ENCODE assay signal across 8 mouse cellular contexts in the genomic region with DNA sequence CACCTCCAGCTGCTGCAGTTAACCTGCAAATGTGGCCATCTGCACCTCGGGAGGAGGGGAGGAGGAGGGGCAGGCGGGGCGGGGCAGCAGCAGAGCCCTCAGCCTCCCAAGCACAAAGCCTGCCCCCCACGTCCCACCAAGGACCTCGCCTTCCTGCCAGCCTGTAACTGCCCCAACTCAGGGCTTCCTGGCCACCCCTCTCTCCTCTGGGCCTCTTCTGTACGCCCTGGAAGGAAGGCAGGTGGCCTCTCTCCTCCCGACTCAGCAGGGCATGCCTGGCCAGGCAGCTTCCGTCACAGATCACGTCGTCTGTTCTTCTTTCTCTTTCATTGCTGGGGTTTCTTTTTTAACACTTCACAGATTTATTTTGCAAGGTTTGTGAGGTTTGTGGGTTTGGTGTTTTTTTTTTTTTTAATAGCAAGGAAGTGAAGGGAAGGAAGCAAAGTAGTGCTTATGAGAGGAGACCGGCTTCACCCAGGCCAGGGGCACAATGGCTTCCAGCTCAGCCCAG.
DNase-seq lines count a peak whose midpoint lies in the region; ATAC-seq lines count a peak whose summit lies in the region.

No protein-coding gene starts in this region.

- H3K9ac ChIP-seq in kidney, embryonic 15.5 days: no peak overlapping the region
- peak overlapping the region; percentile 39; the same call in 1 of the 2 replicates for H3K9ac ChIP-seq in forebrain, embryonic 13.5 days
- H3K9ac ChIP-seq in liver, embryonic 13.5 days: no peak overlapping the region
- peak overlapping the region; percentile 45; the same call in 1 of the 2 replicates for H3K9ac ChIP-seq in stomach, embryonic 16.5 days (ENCODE audit: low read length)

- ATAC-seq in kidney, embryonic 15.5 days (replicated peaks; ENCODE audit: low FRiP score): 0 out of 2 replicates have a peak, but pooled peaks have one; percentile 50
- ATAC-seq in forebrain, embryonic 13.5 days: peak; percentile 44; the same call in 1 of the 2 replicates
- no peak for ATAC-seq in liver, embryonic 13.5 days (ENCODE audit: low read depth)
- ATAC-seq in stomach, embryonic 16.5 days (ENCODE audit: insufficient read depth, low FRiP score): no peak

- H3K27me3 ChIP-seq in kidney, embryonic 15.5 days: no peaks in the 10 kb centered on the region
- no peaks in the 10 kb centered on the region for H3K27me3 ChIP-seq in forebrain, embryonic 13.5 days
- no peaks in the 10 kb centered on the region for H3K27me3 ChIP-seq in liver, embryonic 13.5 days
- no peaks in the 10 kb centered on the region for H3K27me3 ChIP-seq in stomach, embryonic 16.5 days (ENCODE audit: control insufficient read depth, insufficient read depth, low read length)

- H3K9me3 ChIP-seq in kidney, embryonic 15.5 days (replicated peaks): no peaks in the 10 kb centered on the region
- no peaks in the 10 kb centered on the region for H3K9me3 ChIP-seq in forebrain, embryonic 13.5 days (replicated peaks)
- H3K9me3 ChIP-seq in liver, embryonic 13.5 days (replicated peaks): no peaks in the 10 kb centered on the region
- no peaks in the 10 kb centered on the region for H3K9me3 ChIP-seq in stomach, embryonic 16.5 days (replicated peaks; ENCODE audit: control insufficient read depth, low read length)

- H3K27ac ChIP-seq in kidney, embryonic 15.5 days: peak overlapping the region; percentile 45
- H3K27ac ChIP-seq in forebrain, embryonic 13.5 days: peak overlapping the region; percentile 88
- H3K27ac ChIP-seq in liver, embryonic 13.5 days: no peak overlapping the region
- H3K27ac ChIP-seq in stomach, embryonic 16.5 days (ENCODE audit: low read length): no peak overlapping the region

- peak overlapping the region; percentile 10; the same call in 1 of the 2 replicates for H3K4me3 ChIP-seq in kidney, embryonic 15.5 days (replicated peaks)
- no peak overlapping the region for H3K4me3 ChIP-seq in forebrain, embryonic 13.5 days
- H3K4me3 ChIP-seq in liver, embryonic 13.5 days (replicated peaks): no peak overlapping the region
- no peak overlapping the region for H3K4me3 ChIP-seq in stomach, embryonic 16.5 days (replicated peaks; ENCODE audit: low read length)

- no peaks in the 10 kb centered on the region for H3K36me3 ChIP-seq in kidney, embryonic 15.5 days
- H3K36me3 ChIP-seq in forebrain, embryonic 13.5 days (ENCODE audit: poor library complexity, severe bottlenecking): no peaks in the 10 kb centered on the region
- no peaks in the 10 kb centered on the region for H3K36me3 ChIP-seq in liver, embryonic 13.5 days
- H3K36me3 ChIP-seq in stomach, embryonic 16.5 days (ENCODE audit: control insufficient read depth, insufficient read depth, low read length): no peaks in the 10 kb centered on the region

- peak overlapping the region; percentile 49 for H3K4me2 ChIP-seq in kidney, embryonic 15.5 days
- H3K4me2 ChIP-seq in forebrain, embryonic 13.5 days: peak overlapping the region; percentile 33
- 0 out of 2 replicates have a peak overlapping the region, but pooled peaks have one; percentile 4 for H3K4me2 ChIP-seq in liver, embryonic 13.5 days
- H3K4me2 ChIP-seq in stomach, embryonic 16.5 days (ENCODE audit: low read depth, low read length): peak overlapping the region; percentile 41

- DNase-seq in kidney, adult 9 months: no peak
- no peak for DNase-seq in liver, embryonic 13.5 days
- no peak for DNase-seq in gastrocnemius, adult 8-10 months (ENCODE audit: low spot score in 2 of 2)
- no peak for DNase-seq in lung, postnatal 25 days (ENCODE audit: low spot score)
- DNase-seq in gastrocnemius, postnatal 36 days: no peak

- WGBS in kidney, embryonic 15.5 days: 5% methylated on average over 10 of the region's 11 CpGs
- WGBS in forebrain, embryonic 13.5 days: 23% methylated on average over 11 of the region's 11 CpGs
- 14% methylated on average over 11 of the region's 11 CpGs for WGBS in liver, embryonic 13.5 days (ENCODE audit: insufficient replicate concordance)
- 15% methylated on average over 11 of the region's 11 CpGs for WGBS in stomach, embryonic 16.5 days

- intact Hi-C loops in gastrocnemius, postnatal 36 days (cut with DNase I): no loop called here

- H3K4me1 ChIP-seq in kidney, embryonic 15.5 days: peaks cover 29% of the 10 kb centered on the region
- H3K4me1 ChIP-seq in forebrain, embryonic 13.5 days: peaks cover 60% of the 10 kb centered on the region
- H3K4me1 ChIP-seq in liver, embryonic 13.5 days (replicated peaks): no peaks in the 10 kb centered on the region
- H3K4me1 ChIP-seq in stomach, embryonic 16.5 days (ENCODE audit: control insufficient read depth, insufficient read depth, low read length): peaks cover 8% of the 10 kb centered on the region; the same call in 1 of the 2 replicates

Comparison
In these comparisons a context has a peak if more than half of its experiments do, and no peak if none do; other contexts are left out.
1. ATAC-seq: peak in kidney, embryonic 15.5 days (single experiment) and forebrain, embryonic 13.5 days (single experiment); none in liver, embryonic 13.5 days (single experiment) and stomach, embryonic 16.5 days (single experiment).
2. H3K27ac ChIP-seq: peak in kidney, embryonic 15.5 days (single experiment) and forebrain, embryonic 13.5 days (single experiment); none in liver, embryonic 13.5 days (single experiment) and stomach, embryonic 16.5 days (single experiment).
3. H3K9ac ChIP-seq: peak in forebrain, embryonic 13.5 days (single experiment) and stomach, embryonic 16.5 days (single experiment); none in kidney, embryonic 15.5 days (single experiment) and liver, embryonic 13.5 days (single experiment).
4. Peak in every context shown above with its lines, with median percentiles within 50 percentile points of each other: H3K4me2 ChIP-seq.